Mouse (Mus musculus): ENCODE measurements around the gene Cfd.

The Cfd gene

GRCm38 (mm10) chr10:79918231-79919078 lies 27.8 kb downstream of the Cfd start:
- no peak for DNase-seq

- no peak for DNase-seq
Measured at GRCm38 (mm10) chr10:79919251-79919849, 28.7 kb downstream of the Cfd start.

GRCm38 (mm10) chr10:79920056-79920890 lies 29.6 kb downstream of the Cfd start:
- DNase-seq = no peak

GRCm38 (mm10) chr10:79920958-79921535 lies 30.4 kb downstream of the Cfd start, which contains the start of gene R3hdm4:
TSS of gene R3hdm4 (minus strand) at chr10:79921208.
- no peak for DNase-seq

GRCm38 (mm10) chr10:79921572-79921971 lies 30.9 kb downstream of the Cfd start:
- DNase-seq = no peak

- peak; percentile 94 for DNase-seq
Measured at GRCm38 (mm10) chr10:79924998-79925784, 34.5 kb downstream of the Cfd start.

GRCm38 (mm10) chr10:79925785-79926490 lies 35.3 kb downstream of the Cfd start:
- DNase-seq = no peak

GRCm38 (mm10) chr10:79926491-79927323 lies 36.1 kb downstream of the Cfd start, which contains the start of gene Arid3a:
TSS of gene Arid3a (plus strand) at chr10:79927043.
- peak; percentile 94 for DNase-seq

- peak; percentile 79 for DNase-seq
Measured at GRCm38 (mm10) chr10:79927324-79928029, 36.8 kb downstream of the Cfd start.

GRCm38 (mm10) chr10:79928030-79928694 lies 37.5 kb downstream of the Cfd start:
- DNase-seq = peak; percentile 68

GRCm38 (mm10) chr10:79928907-79929701 lies 38.5 kb downstream of the Cfd start:
- no peak for DNase-seq

- DNase-seq = no peak
Measured at GRCm38 (mm10) chr10:79929967-79930825, 39.5 kb downstream of the Cfd start.

- no peak for DNase-seq
Measured at GRCm38 (mm10) chr10:79930826-79931186, 40.2 kb downstream of the Cfd start.

GRCm38 (mm10) chr10:79931797-79932196 lies 41.1 kb downstream of the Cfd start:
- no peak for DNase-seq

GRCm38 (mm10) chr10:79932736-79933135 lies 42.1 kb downstream of the Cfd start:
- DNase-seq = peak; percentile 84

- no peak for DNase-seq
Measured at GRCm38 (mm10) chr10:79933145-79933679, 42.6 kb downstream of the Cfd start.

- DNase-seq = no peak
Measured at GRCm38 (mm10) chr10:79933861-79934260, 43.2 kb downstream of the Cfd start.

Data from kidney, postnatal 14 days (tissue).